Mouse (Mus musculus) olfactory bulb, adult 2 months (tissue): Measurements from ENCODE around the gene St7.

Experiments used
- CTCF ChIP-seq: fragments of 200-500 bp; IDR thresholded peaks from 2 replicates; pipeline ENCODE4 v1.5.1; 2012; ENCODE audit warnings: low read depth, mild to moderate bottlenecking, low read length, moderate library complexity; ENCODE audit not compliant: insufficient read depth
- POLR2A ChIP-seq: fragments of 200-500 bp; IDR thresholded peaks from 2 replicates; pipeline ENCODE4 v1.6.1; 2012; ENCODE audit warnings: mild to moderate bottlenecking, low read depth, low read length, moderate library complexity; ENCODE audit not compliant: insufficient read depth

GRCm38 (mm10) chr6:17783511-17783910, 90.8 kb downstream of the St7 start:
- TF ChIP-seq POLR2A: no peak
- no peak for TF ChIP-seq CTCF
